Mouse (Mus musculus) cortical plate, adult 2 months (tissue): ENCODE measurements around the gene Pxt1. TPM values are rescaled to one million over a fixed set of nuclear protein-coding genes. Genes with fewer than 3 reads are reported as not detected.
A peak's percentile ranks its signal among the peaks of the same experiment; 100 is the strongest.

Experiments used
- H3K27ac ChIP-seq: fragments of 200-500 bp; 2 replicates; pipeline ENCODE4 v1.5.1; 2012; ENCODE audit warnings: low read length, control low read depth, inconsistent platforms; ENCODE audit not compliant: insufficient read depth
- H3K4me1 ChIP-seq: fragments of 200-500 bp; 2 replicates; pipeline ENCODE4 v1.6.1; 2011; ENCODE audit warnings: low read length; ENCODE audit not compliant: control insufficient read depth, insufficient read depth
- H3K4me3 ChIP-seq: fragments of 200-500 bp; 2 replicates; pipeline ENCODE4 v1.5.1; 2011; ENCODE audit warnings: mild to moderate bottlenecking, low read length, control low read depth; ENCODE audit not compliant: insufficient read depth
- CTCF ChIP-seq: fragments of 200-500 bp; IDR thresholded peaks from 2 replicates; pipeline ENCODE4 v1.5.1; 2011; ENCODE audit warnings: mild to moderate bottlenecking, control low read depth, low read length; ENCODE audit not compliant: insufficient read depth; ENCODE audit errors: extremely low read depth
- POLR2A ChIP-seq: fragments of 200-500 bp; IDR thresholded peaks from 2 replicates; pipeline ENCODE4 v1.6.1; 2011; ENCODE audit warnings: mild to moderate bottlenecking, low read length, control low read depth; ENCODE audit not compliant: insufficient read depth; ENCODE audit errors: extremely low read depth
- polyA plus RNA-seq: library from polyadenylated mRNA; depleted of rRNA; stranded (reverse); fragments of >200 nt; gene quantifications from 2 replicates; pipeline ENCODE4 v1.2.3, GENCODE M21; 2012

The Pxt1 gene
- polyA plus RNA-seq, 1 experiment: not detected

- H3K27ac ChIP-seq: peak within 1 kb of the TSS; percentile 99
- peak within 1 kb of the TSS; percentile 86 for H3K4me3 ChIP-seq
- peak; percentile 74 for TF ChIP-seq POLR2A
- no peak for TF ChIP-seq CTCF
- H3K4me1 ChIP-seq: peaks cover 6% of the 10 kb centered on the region; the same call in 1 of the 2 replicates
These were observed 8.5 kb upstream of the Pxt1 start, which contains the start of gene Kctd20 for GRCm38 (mm10) chr17:28951831-28952799. Kctd20 (plus strand) TSS chr17:28951950.

DNA sequence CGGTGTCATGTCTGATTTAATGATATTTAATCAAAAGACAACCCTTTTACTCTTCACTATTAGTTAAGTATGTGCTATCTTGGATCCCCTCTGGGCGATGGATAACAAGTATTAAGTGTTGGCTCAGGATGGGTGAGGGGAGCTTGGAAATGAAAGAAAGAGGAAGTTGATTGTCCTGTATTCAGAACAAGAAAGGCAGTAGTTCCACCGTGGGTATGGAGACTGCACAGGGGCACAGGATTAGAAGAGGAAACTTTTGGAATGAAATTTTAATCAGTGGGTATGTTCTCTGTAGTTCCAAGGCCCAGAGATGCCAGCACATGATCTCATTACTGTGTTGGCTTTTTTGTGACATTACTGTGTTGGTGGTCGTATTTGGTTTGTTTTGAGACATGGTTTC, 7.1 kb upstream of the Pxt1 start:
- TF ChIP-seq POLR2A: no peak
- TF ChIP-seq CTCF: no peak
- peaks cover 6% of the 10 kb centered on the region; the same call in 1 of the 2 replicates for H3K4me1 ChIP-seq
- no peak overlapping the region for H3K4me3 ChIP-seq
- H3K27ac ChIP-seq: no peak overlapping the region

GRCm38 (mm10) chr17:28948661-28949060, 5.0 kb upstream of the Pxt1 start:
- Histone ChIP-seq H3K4me1 (peaks cover under 1% of the 10 kb centered on the region; the same call in 1 of the 2 replicates), H3K4me3 (no peak overlapping the region), H3K27ac (no peak overlapping the region)
- TF ChIP-seq CTCF: no peak
- TF ChIP-seq POLR2A: no peak

- Histone ChIP-seq H3K4me3 (no peak overlapping the region), H3K4me1 (no peaks in the 10 kb centered on the region), H3K27ac (no peak overlapping the region)
- no peak for TF ChIP-seq POLR2A
- no peak for TF ChIP-seq CTCF
These were observed 3.6 kb upstream of the Pxt1 start for GRCm38 (mm10) chr17:28947011-28947939.

- no peak overlapping the region for H3K27ac ChIP-seq
These were observed 841 bp upstream of the Pxt1 start for GRCm38 (mm10) chr17:28944481-28944880.

GRCm38 (mm10) chr17:28942101-28942500, 1.5 kb downstream of the Pxt1 start:
- Histone ChIP-seq H3K4me3 (no peak overlapping the region), H3K27ac (no peak overlapping the region), H3K4me1 (no peaks in the 10 kb centered on the region)
- TF ChIP-seq POLR2A: no peak
- no peak for TF ChIP-seq CTCF

More at GRCm38 (mm10) chr17:28944481-28944880, 841 bp upstream of the Pxt1 start:
- no peak for TF ChIP-seq CTCF
- TF ChIP-seq POLR2A: no peak
- no peak overlapping the region for H3K4me3 ChIP-seq
- no peaks in the 10 kb centered on the region for H3K4me1 ChIP-seq

GRCm38 (mm10) chr17:28940776-28941555, 2.7 kb downstream of the Pxt1 start:
- Histone ChIP-seq H3K4me1 (no peaks in the 10 kb centered on the region), H3K4me3 (no peak overlapping the region), H3K27ac (no peak overlapping the region)
- TF ChIP-seq CTCF (no peak), POLR2A (no peak)

GRCm38 (mm10) chr17:28936622-28937345, 6.9 kb downstream of the Pxt1 start:
- Histone ChIP-seq H3K4me3 (no peak overlapping the region), H3K4me1 (no peaks in the 10 kb centered on the region), H3K27ac (no peak overlapping the region)
- TF ChIP-seq CTCF: 0 out of 2 replicates have a peak, but pooled peaks have one; percentile 9
- no peak for TF ChIP-seq POLR2A
